ENCODE assay signal across 25 mouse cellular contexts in genomic region chr19:17783231-17783630, GRCm38 (mm10). TPM values are rescaled to one million over a fixed set of nuclear protein-coding genes. Genes with fewer than 3 reads are reported as not detected.
DNase-seq lines count a peak whose midpoint lies in the region; ATAC-seq and TF ChIP-seq lines count a peak whose summit lies in the region.
"Had no signal": no experiment of that assay in that cellular context is flagged by ENCODE, and none has a peak within 500 bp of the region (broad histone marks: within the 10 kb centered on the region; RNA-seq: fewer than 3 reads in every experiment).

No protein-coding gene starts in this region.

- no peak overlapping the region for H3K27ac ChIP-seq in kidney, embryonic 16.5 days (ENCODE audit: low read length)
- no peak overlapping the region for H3K27ac ChIP-seq in liver, adult 2 months (replicated peaks; ENCODE audit: insufficient read depth, low read depth, low read length)
- no peak overlapping the region for H3K27ac ChIP-seq in liver, embryonic 12.5 days
- H3K27ac ChIP-seq: embryonic facial prominence, embryonic 13.5 days; embryonic facial prominence, embryonic 15.5 days; forebrain, embryonic 10.5 days; forebrain, embryonic 12.5 days had no signal

- no peak for TF ChIP-seq POLR2A in liver, adult 2 months (IDR thresholded peaks at IDR 0.05; ENCODE audit: extremely low read depth, insufficient read depth, low read length)

- WGBS in kidney, embryonic 16.5 days = 67% methylated on average over 2 of the region's 2 CpGs
- WGBS in liver, adult 2 months = 57% methylated on average over 2 of the region's 2 CpGs
- WGBS in liver, embryonic 12.5 days (ENCODE audit: insufficient replicate concordance) = 58% methylated on average over 2 of the region's 2 CpGs

- H3K79me2 ChIP-seq in liver, adult 2 months (ENCODE audit: control insufficient read depth, insufficient read depth, low read length) = peaks cover 3% of the 10 kb centered on the region; the same call in 1 of the 2 replicates

- 0 out of 2 replicates have a peak, but pooled peaks cover 4% of the 10 kb centered on the region for H3K4me1 ChIP-seq in kidney, embryonic 16.5 days (ENCODE audit: insufficient read depth, low read length)
- H3K4me1 ChIP-seq in liver, adult 2 months (ENCODE audit: control insufficient read depth, insufficient read depth, low read length) = peaks cover 2% of the 10 kb centered on the region; the same call in 1 of the 2 replicates
- H3K4me1 ChIP-seq in liver, embryonic 12.5 days = no peaks in the 10 kb centered on the region
- H3K4me1 ChIP-seq: embryonic facial prominence, embryonic 13.5 days; embryonic facial prominence, embryonic 15.5 days; forebrain, embryonic 10.5 days; forebrain, embryonic 12.5 days had no signal

- H3K4me3 ChIP-seq in kidney, embryonic 16.5 days (ENCODE audit: low read length) = no peak overlapping the region
- H3K4me3 ChIP-seq in liver, adult 2 months (ENCODE audit: insufficient read depth, low read depth, low read length) = no peak overlapping the region
- H3K4me3 ChIP-seq in liver, embryonic 12.5 days = no peak overlapping the region
- H3K4me3 ChIP-seq: embryonic facial prominence, embryonic 13.5 days; embryonic facial prominence, embryonic 15.5 days; erythroblast, embryonic 14.5 days; forebrain, embryonic 10.5 days; forebrain, embryonic 12.5 days had no signal

- H3K9ac ChIP-seq in kidney, embryonic 16.5 days (replicated peaks; ENCODE audit: low read length) = no peak overlapping the region
- no peak overlapping the region for H3K9ac ChIP-seq in liver, adult 2 months (ENCODE audit: low read depth, low read length)
- H3K9ac ChIP-seq in liver, embryonic 12.5 days = no peak overlapping the region
- H3K9ac ChIP-seq: embryonic facial prominence, embryonic 13.5 days; embryonic facial prominence, embryonic 15.5 days; forebrain, embryonic 12.5 days had no signal

- H3K4me2 ChIP-seq in kidney, embryonic 16.5 days (replicated peaks; ENCODE audit: low read depth, low read length) = no peak overlapping the region
- no peak overlapping the region for H3K4me2 ChIP-seq in liver, embryonic 12.5 days
- H3K4me2 ChIP-seq: embryonic facial prominence, embryonic 13.5 days; embryonic facial prominence, embryonic 15.5 days; forebrain, embryonic 12.5 days had no signal

- no peaks in the 10 kb centered on the region for H3K36me3 ChIP-seq in kidney, embryonic 16.5 days (ENCODE audit: insufficient read depth, low read length)
- no peaks in the 10 kb centered on the region for H3K36me3 ChIP-seq in liver, adult 2 months (ENCODE audit: control insufficient read depth, insufficient read depth, low read length)
- H3K36me3 ChIP-seq in liver, embryonic 12.5 days = no peaks in the 10 kb centered on the region
- H3K36me3 ChIP-seq: embryonic facial prominence, embryonic 13.5 days; embryonic facial prominence, embryonic 15.5 days; forebrain, embryonic 10.5 days; forebrain, embryonic 12.5 days had no signal

- no peak for TF ChIP-seq CTCF in liver, adult 2 months (IDR thresholded peaks at IDR 0.05; ENCODE audit: low read depth, low read length)

- DNase-seq in kidney, adult 8-10 months = peak; percentile 28 to 37
- peak; percentile 13 for DNase-seq in kidney, postnatal 10 days
- no peak for DNase-seq in kidney, adult 11 months
- peak; percentile 34 for DNase-seq in liver, adult 2 months (ENCODE audit: extremely low read depth, low read depth, low spot score)
- DNase-seq: adrenal gland, adult 2 months; adrenal gland, postnatal 10 days; adrenal gland, postnatal 25 days; cerebellum, adult 11 months; cerebellum, adult 18-20 months; cerebellum, adult 8-10 months; cerebellum, adult 9-11 months; cerebellum, postnatal 14 days; cerebellum, postnatal 36 days; embryo, embryonic 11 days had no signal

- H3K27me3 ChIP-seq in kidney, embryonic 16.5 days (ENCODE audit: insufficient read depth, low read length) = no peaks in the 10 kb centered on the region
- H3K27me3 ChIP-seq in liver, adult 2 months (ENCODE audit: control insufficient read depth, insufficient read depth, low read length) = no peaks in the 10 kb centered on the region
- no peaks in the 10 kb centered on the region for H3K27me3 ChIP-seq in liver, embryonic 12.5 days (replicated peaks)
- H3K27me3 ChIP-seq: embryonic facial prominence, embryonic 13.5 days; embryonic facial prominence, embryonic 15.5 days; forebrain, embryonic 12.5 days had no signal

- ATAC-seq in kidney, embryonic 16.5 days (ENCODE audit: low FRiP score, low TSS enrichment) = no peak
- no peak for ATAC-seq in liver, embryonic 12.5 days
- ATAC-seq: forebrain, embryonic 14.5 days had no signal

- no peaks in the 10 kb centered on the region for H3K9me3 ChIP-seq in kidney, embryonic 16.5 days (ENCODE audit: low read length)
- H3K9me3 ChIP-seq in liver, embryonic 12.5 days (replicated peaks) = no peaks in the 10 kb centered on the region
- H3K9me3 ChIP-seq: embryonic facial prominence, embryonic 13.5 days; embryonic facial prominence, embryonic 15.5 days; forebrain, embryonic 10.5 days; forebrain, embryonic 12.5 days had no signal

RNA-seq across cellular contexts. Expression of gene Pcsk5, which starts 54.2 kb away (rescaled TPM):
- polyA plus RNA-seq in kidney, embryonic 16.5 days (2015; fragmentation: Nextera tagmentation; extraction: Ambion mirVana) = 24.4 and 26.3 TPM in 2 replicates
- 9.9 and 10.8 TPM in 2 replicates for total RNA-seq in liver, adult 2 months (2014; rRNA removed)
- polyA plus RNA-seq in liver, adult 2 months (2012; rRNA removed) = 4.2 and 4.7 TPM in 2 replicates
- 2.6 and 2.9 TPM in 2 replicates for polyA plus RNA-seq in liver, embryonic 12.5 days (2016; fragmentation: Nextera tagmentation; extraction: Ambion mirVana)
- total RNA-seq: common myeloid progenitor, adult 5-6 weeks; MEL had no signal
- polyA plus RNA-seq: C2C12; erythroblast, embryonic 14.5 days had no signal
